Mouse (Mus musculus) neural tube, embryonic 14.5 days (tissue): ENCODE results near the gene Rasgrp4. TPM values are rescaled to one million over a fixed set of nuclear protein-coding genes. Genes with fewer than 3 reads are reported as not detected.
"Not testable (repeated sequence)": the region's sequence is repeated elsewhere in the genome, so short reads cannot be mapped to it uniquely, and the experiment has no call there.

Experiments used
- ATAC-seq: fragments of 200-750 bp; cut with Nextera tagmentation; 2 replicates; pipeline ENCODE4 v1.8.0; 2017; ENCODE audit warnings: low read depth, mild to moderate bottlenecking, moderate TSS enrichment, moderate library complexity
- H3K27ac ChIP-seq: fragments of 300-500 bp; sonication (generic); 2 replicates; pipeline ENCODE4 v1.5.1; 2014; ENCODE audit warnings: low read depth, mild to moderate bottlenecking, control low read depth, low read length, moderate library complexity, mixed read lengths
- H3K27me3 ChIP-seq: fragments of 300-500 bp; sonication (generic); 2 replicates; pipeline ENCODE4 v1.6.1; 2014; ENCODE audit warnings: low read length; ENCODE audit not compliant: control insufficient read depth, insufficient read depth
- H3K36me3 ChIP-seq: fragments of 300-500 bp; sonication (generic); 2 replicates; pipeline ENCODE4 v1.6.1; 2014; ENCODE audit warnings: low read length, mixed read lengths; ENCODE audit not compliant: control insufficient read depth, insufficient read depth
- H3K4me1 ChIP-seq: fragments of 300-500 bp; sonication (generic); 2 replicates; pipeline ENCODE4 v1.6.1; 2014; ENCODE audit warnings: low read length; ENCODE audit not compliant: control insufficient read depth, insufficient read depth
- H3K4me2 ChIP-seq: fragments of 300-500 bp; sonication (generic); 2 replicates; pipeline ENCODE4 v1.6.1; 2014; ENCODE audit warnings: mild to moderate bottlenecking, low read depth, low read length, control low read depth
- H3K4me3 ChIP-seq: fragments of 300-500 bp; sonication (generic); 2 replicates; pipeline ENCODE4 v1.5.1; 2014; ENCODE audit warnings: low read depth, low read length, control low read depth, mixed read lengths
- H3K9ac ChIP-seq: fragments of 300-500 bp; sonication (generic); replicated peaks from 2 replicates; pipeline ENCODE4 v1.6.1; 2014; ENCODE audit warnings: low read depth, mild to moderate bottlenecking, control low read depth, low read length, mixed read lengths
- H3K9me3 ChIP-seq: fragments of 300-500 bp; sonication (generic); 2 replicates; pipeline ENCODE4 v1.6.1; 2016; ENCODE audit warnings: low read length; ENCODE audit not compliant: control insufficient read depth
- WGBS: fragments of 180-500 bp; shearing (Covaris S2); extraction: QIAGEN DNeasy Blood & Tissue Kit; methylation state at CpG from one replicate; pipeline ENCODE4 v1.1.7; 2014; 5-methylcytosine and 5-hydroxymethylcytosine counted together
- polyA plus RNA-seq: library from polyadenylated mRNA; unstranded; fragments of >200 nt; fragmentation: Nextera tagmentation; extraction: Ambion mirVana; gene quantifications from 2 replicates; pipeline ENCODE4 v1.2.1, GENCODE M21; 2014

Rasgrp4 gene
- polyA plus RNA-seq, 1 experiment from 2014 or later: 0.51 TPM

DNA sequence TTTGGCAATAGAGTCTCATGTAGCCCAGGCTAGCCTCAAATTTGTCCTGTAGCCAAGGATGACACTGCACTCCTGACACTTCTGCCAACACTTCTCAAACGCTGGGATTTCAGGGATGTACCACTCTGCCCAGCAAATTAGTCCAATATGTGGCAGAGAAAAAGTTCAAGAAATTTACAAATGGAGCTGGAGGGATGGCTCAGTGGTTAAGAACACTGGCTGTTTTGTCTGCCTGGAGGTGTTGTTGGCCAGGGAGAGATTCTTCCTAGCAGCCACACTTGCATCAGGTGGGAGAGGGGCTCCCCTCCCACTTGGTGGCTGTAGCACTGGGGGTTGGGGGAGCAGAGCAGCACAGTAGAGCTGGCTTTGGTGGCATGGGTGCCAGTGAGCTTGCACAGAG is 15.1 kb upstream of the Rasgrp4 start:
- Histone ChIP-seq H3K27me3 (no peaks in the 10 kb centered on the region), H3K4me1 (no peaks in the 10 kb centered on the region), H3K4me3 (no peak overlapping the region), H3K9ac (no peak overlapping the region), H3K36me3 (no peaks in the 10 kb centered on the region), H3K9me3 (no peaks in the 10 kb centered on the region), H3K4me2 (no peak overlapping the region), H3K27ac (no peak overlapping the region)
- WGBS: 77% methylated on average over 1 of the region's 1 CpGs
- no peak for ATAC-seq

DNA sequence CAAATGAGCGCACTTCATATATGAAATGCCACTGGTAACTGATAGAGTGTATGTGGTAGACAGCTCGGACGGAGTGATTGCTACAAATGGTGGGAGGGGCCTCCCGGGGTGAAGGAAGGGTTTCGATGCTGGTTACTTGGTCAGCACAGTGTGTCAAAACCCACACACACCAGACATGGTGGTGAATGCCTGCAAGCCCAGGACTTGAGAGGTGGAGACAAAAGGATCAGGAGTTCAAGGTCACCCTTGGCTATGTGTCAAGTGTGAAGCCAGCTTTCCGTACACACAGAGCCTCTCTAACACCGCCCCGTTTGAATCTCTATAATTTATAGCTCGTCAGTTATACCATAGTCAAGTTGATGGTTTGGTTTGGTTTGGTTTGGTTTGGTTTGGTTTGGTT is 11.8 kb upstream of the Rasgrp4 start:
- H3K36me3 ChIP-seq: no peaks in the 10 kb centered on the region
- no peak overlapping the region for H3K4me2 ChIP-seq
- no peaks in the 10 kb centered on the region for H3K4me1 ChIP-seq
- no peak overlapping the region for H3K4me3 ChIP-seq
- WGBS: 94% methylated on average over 9 of the region's 9 CpGs
- no peak overlapping the region for H3K27ac ChIP-seq
- H3K27me3 ChIP-seq: no peaks in the 10 kb centered on the region
- H3K9me3 ChIP-seq: no peaks in the 10 kb centered on the region
- no peak for ATAC-seq
- no peak overlapping the region for H3K9ac ChIP-seq

DNA sequence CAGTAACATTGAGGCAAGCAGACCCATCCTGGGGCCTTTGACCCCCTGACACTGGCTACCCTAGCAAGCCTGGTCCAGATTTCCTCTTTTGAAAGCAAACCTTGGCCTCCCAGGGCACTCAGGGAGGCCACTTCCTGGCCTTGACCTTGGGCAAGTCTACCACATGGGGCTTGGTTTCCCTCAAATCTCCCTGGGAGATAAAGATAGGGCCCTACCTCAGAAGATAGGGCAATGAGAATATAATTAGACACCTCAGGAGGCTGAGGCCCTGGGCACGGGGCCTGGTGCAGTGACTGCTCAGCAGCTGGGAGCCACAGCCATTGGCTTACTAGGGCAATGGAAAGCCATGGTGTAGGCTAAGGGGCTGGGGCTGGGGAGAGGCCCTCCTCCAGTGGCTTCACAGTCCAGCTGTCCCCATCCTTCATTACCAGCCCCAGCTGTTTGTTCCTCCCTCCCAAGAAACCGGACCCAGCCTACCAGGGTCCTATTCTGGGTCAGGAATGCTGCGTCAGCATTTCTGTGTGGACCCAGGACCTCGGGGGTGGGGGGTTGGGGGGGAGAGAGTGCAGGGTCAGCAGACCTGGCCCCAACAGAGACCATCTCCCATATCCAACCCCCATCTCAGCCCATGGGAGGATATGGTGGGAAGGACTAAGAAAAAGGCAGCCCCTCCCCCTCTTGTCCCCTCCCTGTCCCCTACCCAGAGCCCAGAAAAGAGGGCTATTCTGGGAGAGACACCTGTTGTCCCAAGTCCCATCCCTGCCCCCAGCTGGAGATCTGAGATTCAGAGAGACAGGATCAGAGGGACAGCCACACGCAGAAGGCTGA is 10.9 kb upstream of the Rasgrp4 start:
- no peak overlapping the region for H3K27ac ChIP-seq
- H3K9ac ChIP-seq: no peak overlapping the region
- WGBS: 55% methylated on average over 5 of the region's 5 CpGs
- ATAC-seq: no peak
- H3K4me3 ChIP-seq: no peak overlapping the region
- no peak overlapping the region for H3K4me2 ChIP-seq
- H3K9me3 ChIP-seq: no peaks in the 10 kb centered on the region
- no peaks in the 10 kb centered on the region for H3K4me1 ChIP-seq
- no peaks in the 10 kb centered on the region for H3K36me3 ChIP-seq
- H3K27me3 ChIP-seq: no peaks in the 10 kb centered on the region

DNA sequence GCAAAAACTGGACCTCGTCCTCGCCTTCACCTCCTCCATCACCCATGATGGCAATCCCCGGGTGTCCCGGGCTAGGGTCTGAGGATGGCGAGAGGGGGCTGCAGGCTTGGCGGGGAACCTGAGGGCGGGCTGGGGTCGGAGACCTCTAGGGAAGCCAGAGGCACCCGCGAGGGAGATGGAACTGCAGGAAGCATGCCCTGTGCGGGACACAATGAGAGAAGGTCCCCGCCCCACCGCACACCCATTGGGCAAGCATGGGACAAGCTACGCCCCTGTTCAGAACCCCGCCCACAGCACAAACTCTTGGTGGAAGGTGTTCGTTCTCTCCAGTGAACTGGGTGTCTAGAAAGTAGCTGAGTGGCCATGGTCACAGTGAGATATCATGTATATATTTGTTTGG is 9.7 kb upstream of the Rasgrp4 start, which contains the start of gene Ryr1:
Gene Ryr1 (minus strand): TSS at position 210 of the 400 bp plus-strand sequence.
- no peak within 1 kb of the TSS for H3K9ac ChIP-seq

DNA sequence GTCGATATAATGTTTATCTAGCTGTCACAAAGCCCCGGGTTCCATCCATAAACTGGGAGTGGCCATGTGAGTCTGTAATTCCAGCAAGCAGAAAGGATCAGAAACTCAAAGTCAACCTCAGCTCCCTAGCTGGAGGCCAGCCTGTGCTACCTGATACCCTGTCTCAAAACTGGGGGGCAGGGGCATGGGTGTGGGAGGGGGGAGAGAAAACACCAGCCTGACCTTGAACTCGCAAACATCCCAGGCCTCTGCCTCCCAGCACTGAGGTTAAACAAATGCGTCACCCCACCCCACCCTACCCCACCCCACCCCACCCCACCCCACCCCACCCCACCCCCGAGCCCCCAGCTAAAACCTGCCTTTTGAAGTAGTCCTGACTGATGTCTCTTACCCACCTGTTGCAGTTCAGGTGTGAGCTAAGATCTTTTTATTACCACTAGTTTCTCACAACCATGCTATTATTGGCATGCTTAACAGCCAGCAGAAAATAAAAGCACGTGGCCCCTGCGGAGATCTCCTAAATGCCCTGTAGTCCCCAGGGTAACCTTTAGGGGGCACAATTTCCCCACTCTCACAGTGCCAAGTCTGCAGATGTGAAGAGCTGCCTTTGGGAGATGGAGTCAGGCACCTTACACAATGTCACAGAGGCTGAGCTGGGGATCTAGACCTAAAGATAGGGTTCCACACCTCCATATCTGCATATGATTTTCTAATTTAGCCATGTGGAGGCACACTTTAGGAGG is 8.3 kb upstream of the Rasgrp4 start:
- no peak overlapping the region for H3K4me3 ChIP-seq
- no peak overlapping the region for H3K27ac ChIP-seq
- H3K9ac ChIP-seq: no peak overlapping the region
- H3K9me3 ChIP-seq: no peaks in the 10 kb centered on the region
- H3K4me2 ChIP-seq: no peak overlapping the region
- H3K27me3 ChIP-seq: no peaks in the 10 kb centered on the region
- no peak for ATAC-seq
- H3K36me3 ChIP-seq: no peaks in the 10 kb centered on the region
- 37% methylated on average over 7 of the region's 7 CpGs for WGBS
- no peaks in the 10 kb centered on the region for H3K4me1 ChIP-seq

More for the DNA sequence above, 9.7 kb upstream of the Rasgrp4 start, which contains the start of gene Ryr1:
- H3K4me1 ChIP-seq: no peaks in the 10 kb centered on the region
- under 1% methylated on average over 16 of the region's 16 CpGs for WGBS
- H3K4me2 ChIP-seq: peak within 1 kb of the TSS; percentile 23
- H3K9me3 ChIP-seq: no peaks in the 10 kb centered on the region
- no peaks in the 10 kb centered on the region for H3K27me3 ChIP-seq
- no peak within 1 kb of the TSS; the same call in 1 of the 2 replicates for H3K4me3 ChIP-seq
- no peak within 1 kb of the TSS for H3K27ac ChIP-seq
- H3K36me3 ChIP-seq: no peaks in the 10 kb centered on the region
- ATAC-seq: peak; percentile 44; the same call in 1 of the 2 replicates

DNA sequence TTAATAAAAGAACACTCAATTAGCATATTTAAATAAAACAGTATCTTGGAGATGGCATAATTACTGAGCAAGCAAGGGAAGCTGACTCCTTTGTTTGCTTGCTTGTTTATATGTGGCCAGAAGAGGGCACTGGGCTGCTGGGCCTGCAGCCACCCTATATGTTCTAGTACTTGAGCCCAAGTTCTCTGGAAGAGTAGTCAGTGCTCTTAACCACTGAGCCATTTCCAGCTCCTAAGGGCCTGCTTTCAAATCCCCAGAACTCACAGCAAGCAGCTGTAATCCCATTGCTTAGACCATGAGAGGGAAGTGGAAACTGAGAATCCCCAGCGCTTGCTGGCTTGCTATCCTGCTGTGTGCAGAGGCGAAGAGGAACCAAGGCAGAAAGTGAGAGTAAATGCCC is 5.9 kb upstream of the Rasgrp4 start:
- Histone ChIP-seq H3K27me3 (no peaks in the 10 kb centered on the region), H3K36me3 (no peaks in the 10 kb centered on the region), H3K27ac (no peak overlapping the region), H3K4me1 (no peaks in the 10 kb centered on the region), H3K4me3 (no peak overlapping the region), H3K9me3 (no peaks in the 10 kb centered on the region), H3K4me2 (no peak overlapping the region), H3K9ac (no peak overlapping the region)
- 59% methylated on average over 2 of the region's 2 CpGs for WGBS
- no peak for ATAC-seq

DNA sequence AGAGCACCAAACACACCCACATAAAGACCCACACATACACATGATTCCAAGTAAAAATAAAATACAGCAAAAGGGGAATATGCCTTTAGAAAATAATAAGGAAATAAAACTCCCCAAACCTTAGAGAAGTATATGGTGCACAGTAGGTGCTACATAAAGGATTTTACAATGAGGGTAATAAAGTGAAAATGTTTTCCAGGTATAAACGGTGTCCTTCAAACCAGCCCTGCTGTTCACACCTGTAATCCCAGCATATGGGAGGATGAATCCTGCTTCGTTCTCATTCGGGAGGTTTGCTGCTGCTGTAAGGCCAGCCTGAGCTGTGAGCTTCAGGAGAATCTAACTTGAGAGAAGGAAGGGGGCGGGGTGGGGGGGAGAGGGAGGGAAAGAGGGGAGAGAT is 421 bp upstream of the Rasgrp4 start:
- Histone ChIP-seq H3K36me3 (no peaks in the 10 kb centered on the region), H3K9me3 (no peaks in the 10 kb centered on the region), H3K27ac (no peak overlapping the region), H3K4me1 (no peaks in the 10 kb centered on the region), H3K27me3 (no peaks in the 10 kb centered on the region), H3K4me3 (no peak overlapping the region), H3K4me2 (peak overlapping the region; percentile 33; the same call in 1 of the 2 replicates), H3K9ac (no peak overlapping the region)
- ATAC-seq: no peak
- WGBS: 6% methylated on average over 3 of the region's 4 CpGs

DNA sequence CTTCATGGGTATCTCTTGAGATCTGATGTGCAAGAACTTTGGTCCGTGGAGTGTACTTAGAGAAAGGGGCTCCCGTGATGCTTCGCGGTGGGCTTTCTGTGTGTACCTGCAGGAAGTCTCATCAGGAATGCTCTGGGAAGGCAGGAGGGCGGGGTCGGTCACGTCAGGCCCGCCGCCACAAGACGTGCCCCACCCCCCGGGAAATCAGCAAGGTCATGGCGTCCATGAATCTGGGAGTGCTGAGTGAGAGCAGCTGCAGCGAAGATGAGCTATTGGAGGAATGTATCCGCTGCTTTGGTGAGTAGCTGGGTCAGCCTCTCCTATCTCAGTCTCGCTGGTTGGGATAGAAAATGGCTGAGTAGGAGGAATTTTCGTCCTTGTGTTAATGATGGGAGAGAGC is 2.8 kb downstream of the Rasgrp4 start:
- H3K4me3 ChIP-seq: no peak overlapping the region
- no peak for ATAC-seq

DNA sequence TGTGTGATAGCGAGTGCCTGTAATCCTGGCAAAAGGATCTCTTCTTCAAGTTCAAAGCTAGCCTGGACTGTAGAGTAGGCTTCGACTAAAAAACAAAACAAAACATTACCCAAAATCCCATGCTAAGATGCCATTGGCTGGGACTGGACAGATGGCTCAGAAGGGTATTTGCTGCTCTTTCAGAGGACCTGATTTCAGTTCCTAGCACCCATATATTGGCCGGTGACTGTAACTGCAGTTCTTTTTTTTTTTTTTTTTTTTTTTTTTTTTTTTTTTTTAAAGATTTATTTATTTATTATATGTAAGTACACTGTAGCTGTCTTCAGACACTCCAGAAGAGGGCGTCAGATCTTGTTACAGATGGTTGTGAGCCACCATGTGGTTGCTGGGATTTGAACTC is 4.6 kb downstream of the Rasgrp4 start:
- H3K9ac ChIP-seq, H3K27me3 ChIP-seq, H3K4me3 ChIP-seq, H3K27ac ChIP-seq, H3K4me1 ChIP-seq, H3K4me2 ChIP-seq, H3K9me3 ChIP-seq, H3K36me3 ChIP-seq, ATAC-seq: not testable (repeated sequence)
- WGBS: 93% methylated on average over 3 of the region's 4 CpGs

More for the DNA sequence above, 2.8 kb downstream of the Rasgrp4 start:
- Histone ChIP-seq H3K27ac (no peak overlapping the region), H3K27me3 (no peaks in the 10 kb centered on the region), H3K9me3 (no peaks in the 10 kb centered on the region), H3K4me2 (no peak overlapping the region), H3K4me1 (no peaks in the 10 kb centered on the region), H3K9ac (no peak overlapping the region), H3K36me3 (no peaks in the 10 kb centered on the region)
- WGBS: 51% methylated on average over 16 of the region's 16 CpGs
